Mouse (Mus musculus) lung, adult 2 months (tissue): ENCODE data around the gene Anp32b.

Experiments used
- CTCF ChIP-seq: fragments of 200-500 bp; IDR thresholded peaks from 2 replicates; pipeline ENCODE4 v1.5.1; 2011; ENCODE audit warnings: mild to moderate bottlenecking, low read length, control low read depth; ENCODE audit not compliant: insufficient read depth
- POLR2A ChIP-seq: fragments of 200-500 bp; IDR thresholded peaks from 2 replicates; pipeline ENCODE4 v1.6.1; 2011; ENCODE audit warnings: low read depth, mild to moderate bottlenecking, control low read depth, low read length, borderline replicate concordance; ENCODE audit errors: extremely low read depth

- TF ChIP-seq POLR2A (no peak), CTCF (no peak)
These were observed 1.2 kb downstream of the Anp32b start for GRCm38 (mm10) chr4:46451758-46452480.
